Mouse (Mus musculus): Measurements from ENCODE around the gene Olfr732.

Gene Olfr732

DNA sequence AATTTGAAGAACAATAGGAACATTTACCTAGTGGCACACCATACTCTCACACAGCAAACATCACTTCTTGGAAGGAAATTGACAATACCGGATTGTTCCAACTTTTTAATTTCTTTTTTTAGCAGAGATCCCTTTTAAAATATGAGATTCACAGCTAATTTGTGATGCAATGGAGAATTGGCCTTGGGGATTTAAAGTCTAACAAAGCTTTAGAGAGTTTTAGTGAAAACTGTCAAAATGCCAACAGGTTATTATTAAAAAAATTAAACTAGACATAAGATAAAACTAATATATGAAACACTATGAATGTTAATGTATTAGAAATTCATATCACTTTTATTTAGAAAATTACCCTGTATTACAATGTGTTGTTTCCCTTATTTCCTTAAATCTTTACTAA is at the start of gene Olfr732:
Gene Olfr732, minus strand, starts transcription at position 101 of the 400 bp plus-strand sequence.
- DNase-seq (ENCODE audit: low spot score), result no peak

DNA sequence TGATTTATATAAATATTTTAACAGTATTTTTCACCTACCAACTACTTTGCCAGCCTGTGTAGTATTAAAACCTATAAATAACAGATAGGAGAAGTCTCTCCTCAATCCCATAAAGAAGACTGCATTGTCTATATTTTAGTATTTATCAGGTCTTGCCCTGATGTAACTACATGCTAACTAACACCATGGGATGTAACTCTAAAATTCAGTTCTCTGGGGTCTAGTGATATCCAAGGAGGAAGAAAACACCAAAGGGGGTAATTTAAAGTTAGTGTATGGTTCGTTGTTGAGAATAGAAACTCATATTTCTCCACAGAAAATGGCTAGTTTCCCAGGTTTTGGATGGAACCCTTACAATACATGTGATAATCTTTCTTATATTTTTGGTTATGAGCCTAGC is 42.7 kb upstream of the Olfr732 start, which contains the start of gene Olfr734:
Gene Olfr734, minus strand, starts transcription at position 101 of the 400 bp plus-strand sequence.
- no peak for DNase-seq (ENCODE audit: low spot score)

DNA sequence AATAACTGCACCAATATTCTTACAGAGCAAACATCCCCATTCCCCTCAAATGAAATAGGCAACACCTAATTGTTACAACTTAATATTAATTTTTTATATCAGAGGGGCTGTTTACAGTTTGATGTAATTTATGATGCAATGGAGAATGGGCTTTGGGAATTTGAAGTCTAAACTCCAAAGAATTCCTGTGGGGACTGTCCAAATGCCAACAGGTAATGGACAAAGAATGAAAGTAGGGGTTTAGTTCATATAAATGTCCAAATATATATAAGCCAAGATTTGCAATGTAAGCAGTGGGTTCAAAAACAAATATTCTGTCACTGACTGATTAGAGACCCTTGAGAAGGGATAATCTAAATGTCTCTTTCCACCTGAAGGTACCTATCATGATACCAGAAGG is 17.4 kb upstream of the Olfr732 start, which contains the start of gene Olfr733:
Gene Olfr733, minus strand, starts transcription at position 101 of the 400 bp plus-strand sequence.
- DNase-seq (ENCODE audit: low spot score), result no peak

DNA sequence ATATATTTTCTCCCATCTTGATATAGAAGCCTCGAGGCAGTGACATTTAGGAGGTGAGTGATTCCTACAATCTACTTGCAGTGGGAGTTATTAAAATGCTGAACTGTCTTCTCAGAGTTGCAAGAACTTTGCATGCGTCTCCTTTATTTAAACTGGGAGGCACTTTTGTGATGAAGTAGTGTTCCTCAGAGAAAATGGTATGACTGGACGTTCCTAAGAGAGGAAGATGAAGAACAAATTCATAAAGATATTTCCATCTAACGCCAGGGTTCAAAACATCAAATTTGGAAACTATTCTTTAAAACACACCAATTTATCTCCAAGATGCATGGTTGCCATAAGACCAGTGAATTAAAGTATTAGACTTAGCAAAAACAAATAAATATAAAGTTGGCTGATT is 42.2 kb downstream of the Olfr732 start, which contains the start of gene Olfr731:
Gene Olfr731, minus strand, starts transcription at position 101 of the 400 bp plus-strand sequence.
- no peak for DNase-seq (ENCODE audit: low spot score)

Data from ovary, postnatal 10 days (tissue).